Mouse (Mus musculus): ENCODE measurements around the gene Plxna1.

GRCm38 (mm10) chr6:89360709-89361417 lies 1.6 kb downstream of the Plxna1 start:
- TF ChIP-seq SIN3A (IDR thresholded peaks at IDR 0.05; ENCODE audit: low read length) (no peak), USF1 (IDR thresholded peaks at IDR 0.05; ENCODE audit: low read depth, low read length) (no peak), JUND (IDR thresholded peaks at IDR 0.05; ENCODE audit: low read depth, low read length) (no peak), E2F4 (IDR thresholded peaks at IDR 0.05; ENCODE audit: borderline replicate concordance, low read depth, low read length) (no peak), ZKSCAN1 (IDR thresholded peaks at IDR 0.05; ENCODE audit: low read depth, low read length) (no peak), HCFC1 (IDR thresholded peaks at IDR 0.05; ENCODE audit: low read depth, low read length) (no peak), CTCF (IDR thresholded peaks at IDR 0.05 in 2 of 3, conservative IDR thresholded peaks at IDR 0.05 in 1 of 3; ENCODE audit: control insufficient read depth in 1 of 3, insufficient read depth in 1 of 3, low read depth in 2 of 3, low read length in 3 of 3, poor library complexity in 1 of 3, severe bottlenecking in 1 of 3) (no peak), TBP (IDR thresholded peaks at IDR 0.05; ENCODE audit: low read depth, low read length) (no peak), POLR2A (IDR thresholded peaks at IDR 0.05; ENCODE audit: control insufficient read depth in 1 of 2, insufficient read depth in 1 of 2, low read depth in 1 of 2, low read length in 2 of 2, poor library complexity in 1 of 2) (no peak), GATA1 (IDR thresholded peaks at IDR 0.05; ENCODE audit: low read depth, low read length) (no peak), GABPA (IDR thresholded peaks at IDR 0.05; ENCODE audit: low read depth, low read length) (no peak)

Measured in MEL (cell line).